Mouse (Mus musculus) urinary bladder, postnatal 36 days (tissue): Measurements from ENCODE around the gene Cd38.

Experiments
- DNase-seq, 2 experiments: peaks; one replicate each; pipeline ENCODE4 v3.0.0; 2022; ENCODE audit warnings: low spot score in 2 of 2, mixed read lengths in 1 of 2

The Cd38 gene

GRCm38 (mm10) chr5:43933269-43933668 is 64.9 kb downstream of the Cd38 start:
- DNase-seq: no peak

GRCm38 (mm10) chr5:43947330-43947977 is 79.1 kb downstream of the Cd38 start:
- DNase-seq: no peak

- peak; percentile 67 to 83 for DNase-seq
Observed at GRCm38 (mm10) chr5:43948111-43948743, 79.9 kb downstream of the Cd38 start.

- peak; percentile 29 to 37 for DNase-seq
Observed at GRCm38 (mm10) chr5:43948748-43949275, 80.5 kb downstream of the Cd38 start.

- no peak for DNase-seq
Observed at GRCm38 (mm10) chr5:43953241-43953640, 84.9 kb downstream of the Cd38 start.

- DNase-seq: no peak
Observed at GRCm38 (mm10) chr5:43959884-43960440, 91.6 kb downstream of the Cd38 start.

GRCm38 (mm10) chr5:43961056-43961455 is 92.7 kb downstream of the Cd38 start:
- DNase-seq: no peak
